Mouse (Mus musculus): ENCODE measurements around the gene Tmem181a. TPM values are rescaled to one million over a fixed set of nuclear protein-coding genes. Genes with fewer than 3 reads are reported as not detected.

The Tmem181a gene
- total RNA-seq (2023; ENCODE audit: inconsistent age) = 1.7 to 2.0 TPM (median 1.9 TPM) in 4 replicates

GRCm38 (mm10) chr17:6256400-6257069, at the start of gene Tmem181a:
Tmem181a (plus strand) TSS chr17:6256860.

GRCm38 (mm10) chr17:6317339-6317985, 60.8 kb downstream of the Tmem181a start, which contains the start of gene Dynlt1a:
Dynlt1a (minus strand) TSS chr17:6317500.

Other genes starting within 250 kb of the Tmem181a start
- 5.9 to 9.0 TPM (median 6.5 TPM) in 4 replicates for gene Serac1, start 177.1 kb upstream of the Tmem181a start, total RNA-seq (2023; ENCODE audit: inconsistent age)
- 56.5 to 61.5 TPM (median 59.7 TPM) in 4 replicates for gene Gtf2h5, start 177.1 kb upstream of the Tmem181a start, total RNA-seq (2023; ENCODE audit: inconsistent age)
- gene Tulp4, start 150.4 kb upstream of the Tmem181a start, total RNA-seq (2023; ENCODE audit: inconsistent age) = 58.1 to 65.9 TPM (median 63.4 TPM) in 4 replicates
- gene Dynlt1a, start 60.6 kb downstream of the Tmem181a start, total RNA-seq (2023; ENCODE audit: inconsistent age) = 5.9 to 7.5 TPM (median 6.5 TPM) in 4 replicates
- 88.7 to 111 TPM (median 92.6 TPM) in 4 replicates for gene Dynlt1b, start 173.3 kb downstream of the Tmem181a start, total RNA-seq (2023; ENCODE audit: inconsistent age)

All from B cell, adult (primary cell).